Mouse (Mus musculus) spleen, postnatal 0 days (tissue): ENCODE measurements around the gene B3gnt7. TPM values are rescaled to one million over a fixed set of nuclear protein-coding genes. Genes with fewer than 3 reads are reported as not detected.

ENCODE experiments used
- polyA plus RNA-seq: library from polyadenylated mRNA; unstranded; fragments of >200 nt; fragmentation: Nextera tagmentation; extraction: Ambion mirVana; gene quantifications from 2 replicates; pipeline ENCODE4 v1.2.1, GENCODE M21; 2015

Gene B3gnt7
- polyA plus RNA-seq, result 2.1 and 2.2 TPM in 2 replicates

GRCm38 (mm10) chr1:86302532-86302931 lies at the start of gene B3gnt7:
TSS of gene B3gnt7 (plus strand) at chr1:86302832.

Other genes with a start within 250 kb of the B3gnt7 start
- gene Psmd1, start 238.4 kb upstream of the B3gnt7 start, polyA plus RNA-seq, result 88.7 and 93.5 TPM in 2 replicates
- 0.27 and 0.30 TPM in 2 replicates for gene Htr2b, start 190.9 kb upstream of the B3gnt7 start, polyA plus RNA-seq
- not detected in 2 replicates for gene Gm21972, start 169.2 kb upstream of the B3gnt7 start, polyA plus RNA-seq
- gene Armc9, start 148.1 kb upstream of the B3gnt7 start, polyA plus RNA-seq, result 14.0 and 16.5 TPM in 2 replicates
- 380 and 415 TPM in 2 replicates for gene Ncl, start 56.6 kb downstream of the B3gnt7 start, polyA plus RNA-seq
- 0.10 TPM in 1 of 2 replicates, not detected in the other for gene Nmur1, start 123.4 kb downstream of the B3gnt7 start, polyA plus RNA-seq
- gene Tex44, start 123.5 kb downstream of the B3gnt7 start, polyA plus RNA-seq, result not detected in 2 replicates
- 1,912 and 1,997 TPM in 2 replicates for gene Ptma, start 223.9 kb downstream of the B3gnt7 start, polyA plus RNA-seq